Mouse (Mus musculus): Measurements from ENCODE around the gene Lexm. TPM values are rescaled to one million over a fixed set of nuclear protein-coding genes. Genes with fewer than 3 reads are reported as not detected.

Gene Lexm
- total RNA-seq, 2 experiments from 2014 or later: not detected

- intact Hi-C loops (cut with DNase I): no loop called here
Measured at GRCm38 (mm10) chr4:106590871-106591270, 26.2 kb downstream of the Lexm start.

DNA sequence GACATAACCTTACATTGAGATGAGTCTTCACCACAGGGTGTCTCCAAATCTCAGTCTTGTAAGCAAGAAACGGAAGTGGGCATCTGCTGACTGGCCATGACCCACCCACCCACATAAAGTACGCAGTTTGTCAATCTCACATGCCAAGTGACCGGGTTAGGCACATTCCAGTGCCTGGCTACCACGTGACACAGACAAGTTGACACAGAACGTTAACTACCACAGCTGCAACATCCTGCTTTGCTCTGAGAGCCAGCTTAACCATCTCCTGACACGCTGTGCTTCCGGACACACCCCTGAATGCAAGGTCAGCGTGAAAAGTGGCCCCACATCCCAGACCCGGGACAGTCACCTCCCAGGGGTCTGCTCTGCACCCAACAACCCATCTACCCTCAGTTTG, 26.9 kb downstream of the Lexm start:
- DNase-seq: no peak
- intact Hi-C loops (cut with DNase I): no loop called here

More at GRCm38 (mm10) chr4:106590871-106591270, 26.2 kb downstream of the Lexm start:
- DNase-seq: no peak

GRCm38 (mm10) chr4:106587075-106587474, 30.0 kb downstream of the Lexm start:
- intact Hi-C loops (cut with DNase I): no loop called here
- DNase-seq: no peak

DNA sequence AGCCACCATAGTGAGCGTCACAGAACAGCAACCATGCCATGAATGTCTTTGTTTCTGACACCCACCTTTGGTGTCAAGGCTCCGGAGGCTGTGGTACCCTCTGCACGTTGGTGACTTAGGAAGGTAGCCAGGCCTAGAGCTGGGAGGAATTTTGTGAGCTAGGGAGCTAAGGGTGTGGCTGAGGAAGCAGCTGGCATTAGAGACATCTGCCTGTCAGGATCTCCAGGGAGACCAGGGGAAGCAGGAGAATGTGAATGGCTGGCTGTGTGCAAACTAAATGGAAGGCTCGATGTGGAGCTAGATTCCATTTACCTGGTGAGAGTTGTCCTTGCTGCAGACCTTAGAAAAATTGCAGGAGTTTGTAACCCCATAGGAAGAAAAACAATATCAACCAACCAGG, 32.4 kb downstream of the Lexm start:
- DNase-seq: no peak
- intact Hi-C loops (cut with DNase I): no loop called here

DNA sequence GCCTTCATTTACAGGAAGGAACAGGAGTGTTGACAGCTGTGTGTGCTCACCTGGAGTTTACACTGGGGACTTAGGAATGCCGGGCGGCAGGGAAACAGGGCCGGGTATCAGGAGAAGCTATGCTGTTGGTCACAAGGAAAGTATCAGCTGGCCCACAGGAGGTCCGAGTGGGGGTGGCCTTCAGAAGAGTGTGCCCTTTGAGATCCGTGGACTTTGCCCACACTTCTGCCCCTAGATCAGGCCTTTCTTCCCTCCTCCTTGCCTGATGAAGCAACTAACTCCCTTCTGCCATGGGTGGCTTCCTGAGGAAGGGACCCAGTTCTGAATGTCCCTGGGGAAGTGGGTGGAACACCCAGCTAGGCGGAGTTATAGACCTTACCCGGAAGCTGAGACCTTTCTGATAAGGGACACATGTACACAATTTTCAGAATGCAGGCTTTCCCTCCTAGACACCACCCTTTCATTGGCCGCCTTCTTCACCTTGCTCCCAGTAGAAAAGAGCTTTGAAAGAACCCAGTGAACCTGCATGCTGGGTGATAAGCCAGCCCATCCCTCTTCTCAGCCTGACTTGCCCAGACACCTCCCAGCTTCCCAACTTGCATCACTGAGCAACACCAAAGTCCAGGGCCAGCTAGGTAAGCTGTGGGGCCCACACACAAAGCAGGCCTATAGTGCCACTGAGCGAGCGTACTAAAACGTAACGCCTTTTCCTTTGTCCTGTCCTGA, 34.5 kb downstream of the Lexm start:
- intact Hi-C loops (cut with DNase I): no loop called here
- no peak for DNase-seq

DNA sequence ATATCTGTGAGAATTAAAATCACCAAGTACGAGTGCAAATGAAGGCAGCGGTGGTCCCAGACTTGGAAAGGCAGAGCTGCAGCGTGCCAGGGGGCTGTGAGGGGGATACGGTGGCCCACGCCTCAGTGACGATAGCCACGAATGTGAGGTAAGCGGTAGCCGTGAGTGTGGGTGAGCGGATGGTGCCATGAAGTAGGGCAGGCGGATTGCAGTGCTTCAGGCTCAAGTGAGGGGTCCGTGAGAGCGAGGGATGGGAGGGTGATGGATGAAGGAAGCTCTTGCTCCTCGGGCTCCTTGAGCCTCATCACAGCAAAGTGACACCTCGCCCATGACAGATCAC, 35.2 kb downstream of the Lexm start:
- intact Hi-C loops (cut with DNase I): no loop called here
- no peak for DNase-seq

GRCm38 (mm10) chr4:106581176-106581864, 35.7 kb downstream of the Lexm start:
- DNase-seq: no peak
- intact Hi-C loops (cut with DNase I): no loop called here

GRCm38 (mm10) chr4:106577511-106577910, 39.5 kb downstream of the Lexm start:
- no peak for DNase-seq
- intact Hi-C loops (cut with DNase I): no loop called here

- intact Hi-C loops (cut with DNase I): no loop called here
Measured at GRCm38 (mm10) chr4:106575022-106575421, 42.0 kb downstream of the Lexm start.

DNA sequence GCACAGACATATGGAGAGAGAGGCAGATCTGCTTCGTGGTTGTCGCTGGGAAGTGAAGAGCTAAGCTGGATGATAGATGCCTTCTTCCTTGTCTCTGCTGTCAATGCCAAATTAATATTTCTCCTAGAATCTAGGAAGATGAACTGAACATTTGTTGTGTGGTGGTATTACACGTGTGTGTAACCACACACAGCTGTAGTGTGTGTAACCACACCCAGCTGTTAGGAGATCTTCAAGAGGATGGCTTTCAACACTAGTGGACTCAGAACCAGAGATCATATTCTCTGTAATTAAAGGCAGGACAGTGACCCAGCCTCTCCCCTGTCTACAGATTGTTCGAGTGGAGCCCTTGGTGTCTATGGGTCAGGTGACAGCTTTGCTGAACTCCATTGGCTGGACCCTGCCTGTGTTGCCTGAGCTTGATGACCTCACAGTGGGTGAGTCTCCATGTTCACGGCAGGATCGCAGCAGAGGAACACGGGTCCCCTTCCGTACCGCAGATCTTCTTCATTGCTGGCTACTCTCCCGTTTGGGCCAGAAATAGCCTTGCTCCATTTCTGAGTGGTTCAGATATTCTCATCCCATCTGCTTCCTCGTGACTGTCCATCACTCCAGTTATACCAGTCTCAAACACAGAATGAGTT, 45.8 kb downstream of the Lexm start:
- no peak for DNase-seq
- intact Hi-C loops (cut with DNase I): no loop called here

More at GRCm38 (mm10) chr4:106575022-106575421, 42.0 kb downstream of the Lexm start:
- DNase-seq: no peak

GRCm38 (mm10) chr4:106569680-106570079, 47.4 kb downstream of the Lexm start:
- intact Hi-C loops (cut with DNase I): no loop called here
- DNase-seq: no peak

- intact Hi-C loops (cut with DNase I): no loop called here
Measured at GRCm38 (mm10) chr4:106564161-106564560, 52.9 kb downstream of the Lexm start.

GRCm38 (mm10) chr4:106562837-106563790, 53.9 kb downstream of the Lexm start:
- intact Hi-C loops (cut with DNase I): no loop called here
- DNase-seq: no peak

More at GRCm38 (mm10) chr4:106564161-106564560, 52.9 kb downstream of the Lexm start:
- no peak for DNase-seq

GRCm38 (mm10) chr4:106562006-106562405, 55.0 kb downstream of the Lexm start:
- DNase-seq: no peak
- intact Hi-C loops (cut with DNase I): no loop called here

- intact Hi-C loops (cut with DNase I): no loop called here
- peak; percentile 76 to 88 for DNase-seq
Measured at GRCm38 (mm10) chr4:106560846-106561781, 55.9 kb downstream of the Lexm start, which contains the start of gene Dhcr24. Dhcr24 (plus strand) TSS chr4:106561038.

GRCm38 (mm10) chr4:106560213-106560845, 56.7 kb downstream of the Lexm start:
- intact Hi-C loops (cut with DNase I): no loop called here
- no peak for DNase-seq

- DNase-seq: no peak
- intact Hi-C loops (cut with DNase I): no loop called here
Measured at GRCm38 (mm10) chr4:106559343-106560212, 57.5 kb downstream of the Lexm start.

DNA sequence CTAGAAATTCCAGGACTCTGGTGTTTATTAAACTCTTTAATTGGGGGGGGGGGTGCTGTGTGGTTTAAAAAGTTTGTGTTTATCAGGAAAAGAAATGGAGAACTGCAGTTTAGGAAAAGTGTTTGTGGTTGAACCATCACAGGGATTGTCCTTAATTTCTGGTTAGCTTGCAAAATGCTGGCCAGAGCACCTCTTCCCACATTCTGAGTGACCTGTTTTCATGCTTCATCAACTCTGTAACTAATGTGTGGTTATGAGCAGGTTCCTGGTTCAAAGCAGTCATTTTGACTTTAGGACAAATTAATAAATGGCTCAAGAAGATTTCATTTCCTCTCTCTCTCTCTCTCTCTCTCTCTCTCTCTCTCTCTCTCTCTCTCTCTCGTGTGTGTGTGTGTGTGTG, 59.1 kb downstream of the Lexm start:
- no peak for DNase-seq
- intact Hi-C loops (cut with DNase I): no loop called here
